Mouse (Mus musculus) right cerebral cortex, postnatal 4 days (tissue): ENCODE data around the gene Cyba.

Experiments used
- DNase-seq: peaks from one replicate; pipeline ENCODE4 v3.0.0-alpha.2; 2022

Gene Cyba

DNA sequence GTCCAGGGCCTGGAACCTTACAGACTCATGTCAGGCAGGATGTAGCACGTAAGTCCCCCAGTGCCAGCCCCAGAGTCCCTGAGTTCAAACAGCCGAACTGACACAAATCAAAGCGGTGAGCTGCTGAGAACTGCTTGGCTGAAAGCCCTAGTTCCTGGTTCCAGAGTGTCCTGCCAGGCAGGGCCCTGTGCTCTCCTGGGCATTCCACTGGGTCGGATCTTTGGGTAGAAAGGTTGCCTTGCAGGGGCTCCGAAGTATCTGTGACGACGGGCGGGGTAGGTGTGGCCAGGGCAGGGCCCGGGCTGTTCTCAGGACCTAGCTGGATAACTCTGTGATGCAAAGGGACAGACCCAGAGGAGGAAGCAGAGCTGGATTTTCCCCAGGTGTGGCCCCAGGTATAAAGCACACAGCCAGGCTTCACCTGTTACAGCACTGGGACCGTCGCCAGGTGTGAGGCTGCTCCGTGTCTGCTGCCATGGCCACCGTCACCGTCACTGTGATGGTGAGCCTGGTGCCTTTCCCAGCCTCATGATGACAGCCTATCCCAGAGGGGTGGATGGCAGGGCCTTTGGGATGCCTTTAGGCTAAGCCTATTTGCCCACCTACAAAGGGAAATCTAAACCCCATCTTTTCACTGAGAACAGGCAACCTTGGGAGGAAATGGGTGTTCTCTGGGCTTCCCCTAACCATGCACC is 11.2 kb downstream of the Cyba start, which contains the start of gene Il17c:
Il17c (plus strand) TSS at position 645 of the 695 bp plus-strand sequence.
- no peak for DNase-seq

DNA sequence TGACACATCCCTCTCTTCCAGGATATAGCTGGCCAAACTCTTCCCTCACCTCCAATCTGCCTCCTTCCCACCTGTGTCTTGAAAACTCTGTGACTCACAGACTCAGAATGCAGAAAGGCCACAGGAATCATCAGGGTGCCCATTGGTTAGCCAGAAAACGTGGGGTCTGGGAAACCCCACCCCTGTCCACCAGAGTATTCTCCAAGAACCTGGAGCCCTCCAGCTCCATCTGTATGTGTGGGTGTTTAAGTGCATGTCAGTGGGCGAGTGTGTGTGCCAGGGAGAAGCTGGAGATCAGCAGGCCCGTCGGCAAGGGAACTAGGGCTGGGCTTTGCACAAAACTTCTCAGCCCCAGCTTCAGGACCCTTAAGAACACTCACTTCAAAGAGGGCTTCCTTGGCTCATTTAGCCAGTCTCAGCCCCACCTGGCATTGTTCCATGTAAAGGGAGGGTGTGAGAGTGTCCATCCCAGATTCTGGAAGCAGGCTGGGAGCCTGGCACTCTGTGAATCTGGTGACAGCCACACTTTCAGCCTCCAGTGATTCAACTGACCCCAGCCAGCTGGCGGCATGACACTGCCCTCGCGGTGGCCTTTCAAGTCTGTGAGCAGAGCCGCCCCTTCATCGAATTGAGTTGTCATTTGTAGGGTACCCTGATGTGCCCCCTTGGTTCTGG is 12.7 kb downstream of the Cyba start:
- no peak for DNase-seq

- DNase-seq, result no peak
Observed at GRCm38 (mm10) chr8:122415554-122415953, 17.2 kb downstream of the Cyba start.

- no peak for DNase-seq
Observed at GRCm38 (mm10) chr8:122414311-122414710, 18.4 kb downstream of the Cyba start.

- DNase-seq, result no peak
Observed at GRCm38 (mm10) chr8:122407678-122408077, 25.1 kb downstream of the Cyba start.

- no peak for DNase-seq
Observed at GRCm38 (mm10) chr8:122405146-122405805, 27.5 kb downstream of the Cyba start.

DNA sequence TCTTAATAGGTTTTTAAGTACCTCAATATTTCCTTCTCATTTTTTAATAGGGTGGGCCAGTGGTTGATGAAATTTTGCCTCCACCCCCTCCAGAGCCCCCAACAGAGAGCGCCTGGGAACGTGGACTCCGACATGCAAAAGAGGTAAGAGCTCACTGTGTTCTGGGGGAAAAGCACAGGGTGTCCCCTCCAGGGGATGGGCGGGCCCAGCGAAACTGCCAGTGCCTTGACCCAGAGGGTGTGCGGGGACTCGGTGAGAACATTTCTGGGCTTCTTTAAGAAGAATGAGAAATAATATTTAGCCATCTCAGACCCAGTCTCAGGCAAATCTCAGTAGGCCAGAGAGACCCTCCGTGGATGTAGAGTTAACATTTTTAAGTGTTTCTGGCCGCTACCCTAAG is 34.5 kb downstream of the Cyba start:
- DNase-seq, result no peak

- DNase-seq, result no peak
Observed at GRCm38 (mm10) chr8:122395291-122395690, 37.4 kb downstream of the Cyba start.

GRCm38 (mm10) chr8:122393717-122394116 is 39.0 kb downstream of the Cyba start:
- no peak for DNase-seq

- DNase-seq, result no peak
Observed at GRCm38 (mm10) chr8:122390758-122391157, 42.0 kb downstream of the Cyba start.

GRCm38 (mm10) chr8:122389357-122389756 is 43.4 kb downstream of the Cyba start:
- no peak for DNase-seq

GRCm38 (mm10) chr8:122383039-122383438 is 49.7 kb downstream of the Cyba start:
- DNase-seq, result no peak

GRCm38 (mm10) chr8:122376365-122377231 is 56.1 kb downstream of the Cyba start, which contains the start of gene Zc3h18:
Gene Zc3h18, plus strand, starts transcription at chr8:122376609.
- peak; percentile 99 for DNase-seq

GRCm38 (mm10) chr8:122375751-122376364 is 56.9 kb downstream of the Cyba start:
- no peak for DNase-seq

- no peak for DNase-seq
Observed at GRCm38 (mm10) chr8:122375320-122375719, 57.4 kb downstream of the Cyba start.
